Mouse (Mus musculus): Measurements from ENCODE around the gene Serpinb7.

- TF ChIP-seq CTCF (IDR thresholded peaks at IDR 0.05; ENCODE audit: extremely low read depth, insufficient read length, insufficient replicate concordance, low read depth, low read length) (no peak), POLR2A (IDR thresholded peaks at IDR 0.05; ENCODE audit: low read depth, low read length) (no peak)
These were observed 38.6 kb upstream of the Serpinb7 start, which contains the start of gene Serpinb11 for GRCm38 (mm10) chr1:107360898-107361297.

All from small intestine, adult 2 months (tissue).